26 mouse cellular contexts compared by ENCODE assay signal in genomic region chr1:190220417-190220816, GRCm38 (mm10). TPM values are rescaled to one million over a fixed set of nuclear protein-coding genes. Genes with fewer than 3 reads are reported as not detected.
DNase-seq lines count a peak whose midpoint lies in the region; ATAC-seq and TF ChIP-seq lines count a peak whose summit lies in the region.
"Had no signal": no experiment of that assay in that cellular context is flagged by ENCODE, and none has a peak within 500 bp of the region (broad histone marks: within the 10 kb centered on the region; RNA-seq: fewer than 3 reads in every experiment).

No protein-coding gene starts in this region.

- TF ChIP-seq POLR2A in brain, embryonic 14.5 days (IDR thresholded peaks at IDR 0.05; ENCODE audit: borderline replicate concordance, extremely low read depth, insufficient read depth, insufficient read length, poor library complexity, severe bottlenecking) = no peak

- 0 out of 2 replicates have a peak, but pooled peaks cover 5% of the 10 kb centered on the region for H3K9me3 ChIP-seq in forebrain, embryonic 15.5 days
- H3K9me3 ChIP-seq in forebrain, embryonic 11.5 days (ENCODE audit: control insufficient read depth, low read length) = peaks cover 2% of the 10 kb centered on the region; the same call in 1 of the 2 replicates
- peaks cover 6% of the 10 kb centered on the region for H3K9me3 ChIP-seq in lung, embryonic 16.5 days (ENCODE audit: control insufficient read depth, low read length)
- H3K9me3 ChIP-seq: stomach, embryonic 15.5 days had no signal

- no peak overlapping the region for H3K4me3 ChIP-seq in forebrain, embryonic 15.5 days
- no peak overlapping the region for H3K4me3 ChIP-seq in forebrain, embryonic 11.5 days (ENCODE audit: low read depth, low read length)
- H3K4me3 ChIP-seq in lung, embryonic 16.5 days (ENCODE audit: low read length) = no peak overlapping the region
- H3K4me3 ChIP-seq: embryonic facial prominence, embryonic 15.5 days; gastrocnemius, adult 2 months; heart, embryonic 13.5 days; hindbrain, embryonic 15.5 days; stomach, embryonic 15.5 days had no signal

- no peak overlapping the region for H3K9ac ChIP-seq in forebrain, embryonic 15.5 days (replicated peaks)
- H3K9ac ChIP-seq in forebrain, embryonic 11.5 days (ENCODE audit: low read length) = no peak overlapping the region
- H3K9ac ChIP-seq in lung, embryonic 16.5 days (ENCODE audit: low read length) = no peak overlapping the region
- H3K9ac ChIP-seq: embryonic facial prominence, embryonic 15.5 days; heart, embryonic 13.5 days; hindbrain, embryonic 15.5 days; liver, embryonic 14.5 days; stomach, embryonic 15.5 days had no signal

- H3K4me1 ChIP-seq in forebrain, embryonic 15.5 days = no peaks in the 10 kb centered on the region
- H3K4me1 ChIP-seq in forebrain, embryonic 11.5 days (replicated peaks; ENCODE audit: control insufficient read depth, insufficient read depth, low read length) = no peaks in the 10 kb centered on the region
- 0 out of 2 replicates have a peak, but pooled peaks cover 2% of the 10 kb centered on the region for H3K4me1 ChIP-seq in lung, embryonic 16.5 days (replicated peaks; ENCODE audit: control insufficient read depth, insufficient read depth, low read length)
- H3K4me1 ChIP-seq: embryonic facial prominence, embryonic 15.5 days; stomach, embryonic 15.5 days had no signal

- WGBS in forebrain, embryonic 15.5 days = 34% methylated on average over 9 of the region's 9 CpGs
- 64% methylated on average over 9 of the region's 9 CpGs for WGBS in forebrain, embryonic 11.5 days
- WGBS in lung, embryonic 16.5 days = 38% methylated on average over 9 of the region's 9 CpGs

- H3K4me2 ChIP-seq in forebrain, embryonic 15.5 days (replicated peaks) = no peak overlapping the region
- H3K4me2 ChIP-seq in forebrain, embryonic 11.5 days (ENCODE audit: low read depth, low read length, severe bottlenecking) = no peak overlapping the region
- no peak overlapping the region for H3K4me2 ChIP-seq in lung, embryonic 16.5 days (ENCODE audit: low read depth, low read length)
- H3K4me2 ChIP-seq: embryonic facial prominence, embryonic 15.5 days; heart, embryonic 13.5 days; hindbrain, embryonic 15.5 days; stomach, embryonic 15.5 days had no signal

- ATAC-seq in forebrain, embryonic 15.5 days (replicated peaks) = peak; percentile 51; the same call in 1 of the 2 replicates
- no peak for ATAC-seq in forebrain, embryonic 11.5 days (replicated peaks; ENCODE audit: low FRiP score)
- peak; percentile 69; the same call in 1 of the 2 replicates for ATAC-seq in lung, embryonic 16.5 days (ENCODE audit: low read depth)
- ATAC-seq in frontal cortex, adult (ENCODE audit: low TSS enrichment) = no peak
- ATAC-seq: activated CD4-positive, CD25-positive, alpha-beta regulatory T cell, adult 4 months; intestine, postnatal 0 days; midbrain, embryonic 16.5 days had no signal

- no peak for DNase-seq in forebrain, embryonic 11.5 days (ENCODE audit: low spot score)
- peak; percentile 16 for DNase-seq in layer of hippocampus, adult 11-12 months (ENCODE audit: low spot score)
- DNase-seq in layer of hippocampus, postnatal 36 days = no peak
- no peak for DNase-seq in lung, postnatal 14 days
- peak; percentile 79 for DNase-seq in brain, embryonic 14.5 days (ENCODE audit: low read depth)
- DNase-seq: adrenal gland, postnatal 10 days; cerebellum, adult 11-12 months; cerebellum, postnatal 14 days; gastrocnemius, adult 2 months; right cerebral cortex, postnatal 25 days; thymus, adult 2 months had no signal

- no peaks in the 10 kb centered on the region for H3K36me3 ChIP-seq in forebrain, embryonic 15.5 days
- no peaks in the 10 kb centered on the region for H3K36me3 ChIP-seq in forebrain, embryonic 11.5 days (ENCODE audit: control insufficient read depth, insufficient read depth, low read length)
- no peaks in the 10 kb centered on the region for H3K36me3 ChIP-seq in lung, embryonic 16.5 days (ENCODE audit: control insufficient read depth, insufficient read depth, low read length)
- H3K36me3 ChIP-seq: embryonic facial prominence, embryonic 15.5 days; G1E; heart, embryonic 13.5 days; hindbrain, embryonic 15.5 days; stomach, embryonic 15.5 days had no signal

- H3K27ac ChIP-seq in forebrain, embryonic 15.5 days (replicated peaks) = no peak overlapping the region
- H3K27ac ChIP-seq in forebrain, embryonic 11.5 days (ENCODE audit: low read depth, low read length) = no peak overlapping the region
- no peak overlapping the region for H3K27ac ChIP-seq in lung, embryonic 16.5 days (ENCODE audit: low read length)
- H3K27ac ChIP-seq: embryonic facial prominence, embryonic 15.5 days; gastrocnemius, adult 2 months; heart, embryonic 13.5 days; hindbrain, embryonic 15.5 days; liver, embryonic 14.5 days; stomach, embryonic 15.5 days had no signal

- no peak for TF ChIP-seq CTCF in brain, embryonic 14.5 days (IDR thresholded peaks at IDR 0.05; ENCODE audit: borderline replicate concordance, extremely low read depth, insufficient read depth, insufficient read length)

- peaks cover 15% of the 10 kb centered on the region for H3K27me3 ChIP-seq in forebrain, embryonic 15.5 days
- H3K27me3 ChIP-seq in forebrain, embryonic 11.5 days (ENCODE audit: control insufficient read depth, insufficient read depth, low read length) = no peaks in the 10 kb centered on the region
- no peaks in the 10 kb centered on the region for H3K27me3 ChIP-seq in lung, embryonic 16.5 days (ENCODE audit: control insufficient read depth, insufficient read depth, low read depth, low read length)
- H3K27me3 ChIP-seq: embryonic facial prominence, embryonic 15.5 days; heart, embryonic 13.5 days; hindbrain, embryonic 15.5 days; stomach, embryonic 15.5 days had no signal

RNA-seq across cellular contexts. Expression of gene Prox1, which starts 49.9 kb away (rescaled TPM):
- polyA plus RNA-seq in forebrain, embryonic 15.5 days (2015; fragmentation: Nextera tagmentation; extraction: Ambion mirVana) = 10.1 and 13.1 TPM in 2 replicates
- 7.6 and 8.5 TPM in 2 replicates for polyA plus RNA-seq in forebrain, embryonic 11.5 days (2014; fragmentation: Nextera tagmentation; extraction: Ambion mirVana)
- 100 to 1,000 TPM in 1 of 2 experiments, 10 to 100 TPM in 1; 94.4 to 114 TPM for total RNA-seq in layer of hippocampus, postnatal 36 days (2021)
- polyA plus RNA-seq in lung, embryonic 16.5 days (2015; fragmentation: Nextera tagmentation; extraction: Ambion mirVana) = 1.8 TPM in 2 replicates
- 11.3 and 14.5 TPM in 2 replicates for polyA plus RNA-seq in brain, embryonic 14.5 days (2012; rRNA removed)
- total RNA-seq: granulocyte monocyte progenitor cell, adult 5-6 weeks; megakaryocyte progenitor cell, adult 5-6 weeks; neutrophil, adult 5-6 weeks had no signal
- polyA plus RNA-seq: G1E had no signal

Comparison
In these comparisons a context has a peak if more than half of its experiments do, and no peak if none do; other contexts are left out.
1. ATAC-seq: peak in forebrain, embryonic 15.5 days (single experiment) and lung, embryonic 16.5 days (single experiment); none in forebrain, embryonic 11.5 days (single experiment) and frontal cortex, adult (single experiment).
2. DNase-seq: peak in layer of hippocampus, adult 11-12 months (single experiment) and brain, embryonic 14.5 days (single experiment); none in forebrain, embryonic 11.5 days (single experiment), layer of hippocampus, postnatal 36 days (0 of 2) and lung, postnatal 14 days (single experiment).